Mouse (Mus musculus) limb, embryonic 15.5 days (tissue): Measurements from ENCODE around the gene Cbx1. TPM values are rescaled to one million over a fixed set of nuclear protein-coding genes. Genes with fewer than 3 reads are reported as not detected.

Experiments used
- ATAC-seq: fragments of 200-750 bp; cut with Nextera tagmentation; 2 replicates; pipeline ENCODE4 v1.8.0; 2017; ENCODE audit warnings: low read depth, moderate TSS enrichment; ENCODE audit not compliant: insufficient number of reproducible peaks, low FRiP score, low TSS enrichment
- H3K27ac ChIP-seq: fragments of 300-500 bp; sonication (generic); 2 replicates; pipeline ENCODE4 v1.5.1; 2015; ENCODE audit warnings: moderate library complexity, mild to moderate bottlenecking, inconsistent platforms
- H3K27me3 ChIP-seq: fragments of 300-500 bp; sonication (generic); 2 replicates; pipeline ENCODE4 v1.6.1; 2015; ENCODE audit warnings: inconsistent platforms
- H3K36me3 ChIP-seq: fragments of 300-500 bp; sonication (generic); 2 replicates; pipeline ENCODE4 v1.6.1; 2015; ENCODE audit warnings: inconsistent platforms
- H3K4me1 ChIP-seq: fragments of 300-500 bp; sonication (generic); 2 replicates; pipeline ENCODE4 v1.6.1; 2015; ENCODE audit warnings: inconsistent platforms
- H3K4me2 ChIP-seq: fragments of 300-500 bp; sonication (generic); 2 replicates; pipeline ENCODE4 v1.6.1; 2015; ENCODE audit warnings: mild to moderate bottlenecking, inconsistent platforms
- H3K4me3 ChIP-seq: fragments of 300-500 bp; sonication (generic); 2 replicates; pipeline ENCODE4 v1.5.1; 2015; ENCODE audit warnings: mild to moderate bottlenecking, inconsistent platforms
- H3K9ac ChIP-seq: fragments of 300-500 bp; sonication (generic); 2 replicates; pipeline ENCODE4 v1.6.1; 2015; ENCODE audit warnings: inconsistent platforms
- H3K9me3 ChIP-seq: fragments of 300-500 bp; sonication (generic); 2 replicates; pipeline ENCODE4 v1.6.1; 2016; ENCODE audit warnings: inconsistent platforms
- WGBS: fragments of 180-500 bp; shearing (Covaris S2); methylation state at CpG from one replicate; pipeline ENCODE4 v1.1.7; 2015; 5-methylcytosine and 5-hydroxymethylcytosine counted together
- polyA plus RNA-seq: library from polyadenylated mRNA; unstranded; fragments of >200 nt; fragmentation: Nextera tagmentation; extraction: Ambion mirVana; gene quantifications from 2 replicates; pipeline ENCODE4 v1.2.1, GENCODE M21; 2015

Gene Cbx1
- polyA plus RNA-seq, 1 experiment from 2014 or later, result 101 TPM

DNA sequence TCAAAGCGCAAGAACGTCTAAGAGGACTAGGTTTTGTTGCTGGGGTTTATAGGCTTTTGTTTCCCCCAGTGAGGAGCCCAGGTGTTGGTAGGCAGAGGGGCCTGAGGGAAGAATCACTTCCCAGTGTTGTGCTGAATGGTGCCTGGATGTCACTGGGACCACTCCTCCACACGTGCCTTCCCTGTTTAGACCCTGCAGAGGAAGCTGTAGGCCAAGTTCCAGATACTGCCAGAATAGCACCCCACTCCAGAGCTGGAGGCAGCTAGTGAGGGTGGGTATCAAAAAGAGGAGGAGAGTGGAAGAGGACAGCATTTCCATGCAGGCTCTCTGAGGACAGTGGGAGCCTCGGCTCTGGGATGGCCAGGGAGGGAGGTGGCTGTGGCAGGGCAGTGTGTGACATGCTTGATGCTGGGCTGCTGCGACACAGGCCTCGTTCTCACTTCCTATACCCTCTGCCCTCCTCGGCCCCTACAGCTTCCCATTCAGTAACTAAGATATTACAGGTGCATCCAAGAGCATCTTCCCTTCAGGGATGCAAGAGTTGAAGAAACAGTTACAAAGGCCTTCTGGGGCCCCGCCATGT, 29.3 kb downstream of the Cbx1 start:
- ATAC-seq, result no peak
- WGBS, result 86% methylated on average over 8 of the region's 8 CpGs
- no peaks in the 10 kb centered on the region for H3K27me3 ChIP-seq

DNA sequence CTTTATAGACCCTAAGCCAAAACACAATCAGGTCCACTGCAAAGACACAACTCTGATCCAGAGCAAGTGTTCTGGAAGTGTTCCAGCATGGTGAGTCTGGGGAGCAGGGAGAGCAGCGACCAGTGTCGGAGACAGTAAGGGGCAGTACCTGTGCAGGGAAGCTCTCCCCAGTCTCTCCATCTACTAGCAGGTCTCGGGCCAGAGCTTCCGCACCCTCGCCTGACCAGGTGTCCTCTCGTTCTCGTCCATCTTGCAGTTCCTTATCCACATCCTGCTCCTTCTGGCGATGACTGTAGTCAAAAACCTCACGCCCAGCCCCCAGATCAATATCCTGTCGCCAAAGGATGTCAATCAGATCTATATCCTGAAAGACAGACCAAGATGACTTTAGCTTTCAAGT, 33.0 kb downstream of the Cbx1 start:
- Histone ChIP-seq H3K9ac (no peak overlapping the region), H3K4me1 (peaks cover 44% of the 10 kb centered on the region), H3K36me3 (peaks cover 71% of the 10 kb centered on the region), H3K4me2 (no peak overlapping the region), H3K27me3 (no peaks in the 10 kb centered on the region), H3K27ac (no peak overlapping the region), H3K4me3 (no peak overlapping the region), H3K9me3 (no peaks in the 10 kb centered on the region)
- ATAC-seq, result no peak
- 91% methylated on average over 10 of the region's 10 CpGs for WGBS

More for the DNA sequence above, 29.3 kb downstream of the Cbx1 start:
- Histone ChIP-seq H3K4me3 (no peak overlapping the region), H3K4me1 (peaks cover 8% of the 10 kb centered on the region), H3K27ac (no peak overlapping the region), H3K36me3 (peaks cover 81% of the 10 kb centered on the region), H3K4me2 (no peak overlapping the region), H3K9me3 (no peaks in the 10 kb centered on the region), H3K9ac (no peak overlapping the region)

DNA sequence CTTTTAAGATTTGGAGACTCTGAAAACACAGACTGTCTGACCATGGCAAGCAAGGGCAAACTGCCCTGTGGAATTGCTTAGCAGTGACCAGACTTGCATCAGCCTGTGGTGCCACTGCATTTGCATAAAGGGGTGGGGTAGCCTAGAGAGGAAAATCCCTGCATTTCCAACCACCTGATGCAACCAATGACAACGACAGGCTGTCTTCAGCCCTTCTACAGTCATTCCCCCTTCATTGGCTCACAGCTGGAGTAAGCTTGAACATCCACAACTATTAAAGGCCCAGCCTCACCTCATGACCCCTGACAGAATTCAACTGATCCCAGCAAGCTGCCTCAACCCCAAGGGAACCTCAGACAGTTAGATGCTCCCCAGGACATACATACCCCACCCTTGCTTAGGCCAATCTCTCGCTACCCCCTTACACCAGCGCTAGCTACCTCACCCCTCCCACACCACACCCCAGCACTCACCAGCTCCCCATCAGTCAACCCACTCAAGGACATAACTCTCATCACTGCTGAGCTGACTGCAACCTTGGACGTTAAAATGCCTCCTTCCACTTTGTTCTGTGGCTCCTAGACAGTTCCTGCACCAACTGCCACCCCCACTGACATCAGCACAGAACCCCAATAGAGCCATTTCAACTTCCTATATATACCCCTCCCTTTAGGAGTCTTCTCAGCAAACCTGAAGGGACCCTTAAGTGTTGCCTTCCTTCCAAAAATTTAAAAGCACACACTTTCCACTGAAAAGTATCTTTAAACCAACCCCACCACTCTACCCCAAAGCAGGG, 33.9 kb downstream of the Cbx1 start:
- 43% methylated on average over 4 of the region's 4 CpGs for WGBS
- Histone ChIP-seq H3K27ac (peak overlapping the region; percentile 89), H3K4me3 (peak overlapping the region; percentile 46), H3K9me3 (no peaks in the 10 kb centered on the region), H3K4me2 (peak overlapping the region; percentile 89), H3K36me3 (peaks cover 71% of the 10 kb centered on the region), H3K9ac (no peak overlapping the region; the same call in 1 of the 2 replicates), H3K4me1 (peaks cover 52% of the 10 kb centered on the region), H3K27me3 (no peaks in the 10 kb centered on the region)
- ATAC-seq, result no peak

DNA sequence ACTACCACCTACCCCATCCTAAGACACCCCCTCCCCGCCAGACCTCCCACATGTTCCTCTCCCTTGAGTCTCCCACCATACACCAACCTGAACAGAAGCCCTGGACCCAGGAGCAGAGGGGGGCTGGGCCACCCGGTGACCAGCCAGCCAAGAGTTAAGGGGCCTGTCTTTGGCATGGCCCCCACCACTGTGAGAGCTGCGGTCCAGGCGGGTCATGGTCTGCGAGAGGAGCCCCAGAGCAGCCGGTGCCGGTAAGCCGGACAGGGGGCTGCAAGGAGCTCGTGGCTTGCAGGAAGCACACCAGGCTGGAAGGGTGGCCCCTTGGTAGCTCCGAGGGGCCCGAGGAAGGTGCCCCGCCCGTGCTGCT, 34.5 kb downstream of the Cbx1 start:
- no peaks in the 10 kb centered on the region for H3K9me3 ChIP-seq
- H3K36me3 ChIP-seq, result peaks cover 67% of the 10 kb centered on the region
- peak overlapping the region; percentile 89 for H3K27ac ChIP-seq
- H3K4me2 ChIP-seq, result peak overlapping the region; percentile 89
- peaks cover 58% of the 10 kb centered on the region for H3K4me1 ChIP-seq
- peak overlapping the region; percentile 47 for H3K9ac ChIP-seq
- peak overlapping the region; percentile 46 for H3K4me3 ChIP-seq
- H3K27me3 ChIP-seq, result no peaks in the 10 kb centered on the region
- WGBS, result 11% methylated on average over 13 of the region's 13 CpGs
- 0 out of 2 replicates have a peak, but pooled peaks have one; percentile 4 for ATAC-seq

DNA sequence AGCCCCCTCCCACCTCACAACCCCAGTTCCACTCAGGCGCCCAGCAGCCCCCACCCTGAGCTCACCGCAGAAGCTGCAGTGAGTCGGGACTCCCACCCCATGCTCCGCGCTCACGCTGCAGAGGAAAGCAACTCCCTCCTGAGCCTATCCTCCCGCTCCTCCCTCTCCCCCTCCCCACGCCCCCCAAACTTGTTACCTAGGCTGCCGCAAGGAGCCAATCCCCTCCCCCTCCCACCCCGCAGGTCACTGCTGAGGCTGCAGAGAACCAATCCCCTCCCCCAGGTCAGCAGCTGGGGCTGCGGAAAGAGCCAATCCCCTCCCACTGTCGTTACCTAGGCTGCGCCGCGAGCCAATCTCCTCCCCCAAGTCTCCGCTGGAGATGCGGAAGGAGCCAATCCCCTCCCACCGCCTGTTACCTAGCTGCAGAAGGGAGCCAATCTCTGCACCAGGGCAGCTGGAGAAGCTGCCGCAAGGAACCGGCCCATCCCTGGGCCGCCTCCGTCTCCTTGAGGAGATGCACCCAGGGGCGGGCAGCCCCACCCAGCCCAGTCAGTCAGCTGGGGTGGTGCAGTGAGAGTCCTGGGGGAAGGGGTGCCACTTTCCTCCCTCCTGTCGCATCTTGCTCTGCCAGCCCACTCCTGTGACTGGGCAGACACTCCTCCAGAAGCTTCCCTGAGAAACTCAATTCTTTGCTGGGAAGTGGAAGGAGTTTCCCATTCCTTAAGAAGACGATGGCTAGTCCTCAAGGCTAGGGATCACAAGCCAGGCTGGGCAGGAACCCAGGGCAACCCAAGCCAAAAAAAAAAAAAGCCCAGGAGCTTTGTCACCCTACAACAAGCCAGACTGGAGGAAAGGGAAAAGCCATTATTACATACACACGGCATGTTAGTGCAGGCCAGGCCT, 35.2 kb downstream of the Cbx1 start:
- Histone ChIP-seq H3K4me1 (peaks cover 61% of the 10 kb centered on the region), H3K9me3 (no peaks in the 10 kb centered on the region), H3K27ac (peak overlapping the region; percentile 89), H3K36me3 (peaks cover 60% of the 10 kb centered on the region), H3K27me3 (no peaks in the 10 kb centered on the region), H3K4me3 (peak overlapping the region; percentile 46), H3K9ac (peak overlapping the region; percentile 47), H3K4me2 (peak overlapping the region; percentile 89)
- ATAC-seq, result peak; percentile 83
- WGBS, result under 1% methylated on average over 26 of the region's 26 CpGs

DNA sequence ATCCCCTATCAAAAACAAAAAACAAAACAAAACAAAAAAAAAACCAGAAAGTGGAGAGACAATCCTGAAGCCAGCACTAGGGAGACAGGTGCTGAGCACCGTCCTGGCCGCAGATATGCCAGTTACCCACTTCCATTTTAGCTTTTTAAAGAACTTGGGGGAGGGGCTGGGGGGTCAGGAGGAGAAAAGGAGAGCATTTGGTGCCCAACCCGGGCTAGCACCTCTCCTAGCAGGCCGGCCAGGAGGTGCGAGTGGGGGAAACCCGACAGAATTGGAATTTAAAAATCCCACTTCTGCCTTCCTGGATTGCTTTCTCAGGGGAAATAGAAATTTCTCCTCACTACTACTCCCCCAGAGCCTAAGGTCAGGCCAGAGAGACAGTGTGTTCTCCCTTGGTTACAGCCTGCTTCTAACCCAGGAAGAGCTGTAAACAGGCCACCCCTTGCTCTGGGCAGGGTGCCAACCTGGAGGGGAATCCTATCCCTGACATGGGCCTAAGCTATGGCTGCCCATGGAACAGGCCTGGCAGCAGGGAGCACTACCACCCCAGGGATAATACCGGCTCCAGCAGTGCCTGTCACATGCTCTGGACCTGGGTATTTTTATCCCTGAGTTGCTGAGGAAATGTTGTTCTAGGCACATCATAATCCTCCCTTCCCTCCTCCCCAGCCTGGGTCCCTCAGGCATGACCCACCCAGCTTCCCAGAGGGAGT, 36.0 kb downstream of the Cbx1 start:
- WGBS, result 38% methylated on average over 7 of the region's 7 CpGs
- Histone ChIP-seq H3K36me3 (peaks cover 52% of the 10 kb centered on the region), H3K4me1 (peaks cover 61% of the 10 kb centered on the region)

DNA sequence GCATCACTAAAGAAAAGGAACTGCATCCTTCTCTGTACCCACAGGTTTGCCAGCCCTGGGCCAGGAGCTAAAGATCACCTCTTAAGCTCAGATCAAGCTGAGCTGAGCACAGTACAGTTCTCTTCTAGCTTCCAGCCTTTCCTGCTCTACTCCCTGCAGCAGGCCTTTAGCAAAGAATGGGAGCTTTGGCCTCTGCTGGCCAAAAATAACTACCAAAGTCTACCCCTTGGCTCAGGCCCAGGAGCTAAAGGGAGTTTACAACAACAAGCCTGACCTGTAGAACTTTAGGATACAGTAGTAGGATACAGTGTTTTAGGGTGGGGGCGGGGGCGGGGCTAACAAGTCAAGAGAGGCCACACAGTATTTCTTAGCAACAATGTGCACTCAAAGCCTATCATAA, 37.6 kb downstream of the Cbx1 start:
- no peak for ATAC-seq
- H3K27ac ChIP-seq, result peak overlapping the region; percentile 63
- WGBS, result 82% methylated on average over 2 of the region's 2 CpGs
- H3K36me3 ChIP-seq, result peaks cover 37% of the 10 kb centered on the region
- no peaks in the 10 kb centered on the region for H3K27me3 ChIP-seq
- peak overlapping the region; percentile 27 for H3K4me2 ChIP-seq
- peak overlapping the region; percentile 10; the same call in 1 of the 2 replicates for H3K4me3 ChIP-seq
- no peak overlapping the region for H3K9ac ChIP-seq
- H3K9me3 ChIP-seq, result no peaks in the 10 kb centered on the region
- H3K4me1 ChIP-seq, result peaks cover 61% of the 10 kb centered on the region

More for the DNA sequence above, 36.0 kb downstream of the Cbx1 start:
- Histone ChIP-seq H3K27ac (peak overlapping the region; percentile 89), H3K4me2 (peak overlapping the region; percentile 89), H3K4me3 (peak overlapping the region; percentile 46), H3K27me3 (no peaks in the 10 kb centered on the region), H3K9me3 (no peaks in the 10 kb centered on the region), H3K9ac (0 out of 2 replicates have a peak overlapping the region, but pooled peaks have one; percentile 4)
- ATAC-seq, result no peak; the same call in 1 of the 2 replicates

DNA sequence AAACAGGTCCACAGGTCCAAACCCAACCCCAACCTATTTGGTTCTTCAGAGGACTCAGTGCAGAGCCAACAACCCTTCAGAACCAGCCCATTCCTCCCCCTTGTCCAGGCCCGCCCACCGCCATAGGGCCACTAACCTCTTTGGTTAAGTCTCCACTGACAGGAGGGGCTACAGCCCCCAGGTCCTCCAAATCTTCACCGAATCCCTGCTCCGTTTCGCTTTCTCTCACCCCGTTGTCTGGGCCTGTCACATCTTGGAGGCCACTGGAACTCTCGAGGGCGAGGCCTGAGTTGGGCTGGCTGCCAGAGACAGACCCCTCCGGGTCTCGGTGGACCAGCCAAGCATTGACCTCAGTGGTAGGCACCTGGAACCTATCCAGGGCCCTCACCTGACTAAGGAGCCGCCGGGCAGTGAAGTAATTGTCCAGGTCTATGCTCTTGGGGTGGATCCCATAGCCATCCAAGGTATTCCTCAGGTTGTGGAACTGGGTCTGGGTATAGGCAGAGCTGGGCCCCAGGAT, 38.2 kb downstream of the Cbx1 start:
- Histone ChIP-seq H3K27me3 (no peaks in the 10 kb centered on the region), H3K9ac (no peak overlapping the region), H3K4me1 (peaks cover 61% of the 10 kb centered on the region), H3K4me2 (peak overlapping the region; percentile 27), H3K4me3 (peak overlapping the region; percentile 11), H3K36me3 (peaks cover 30% of the 10 kb centered on the region), H3K27ac (peak overlapping the region; percentile 63; the same call in 1 of the 2 replicates), H3K9me3 (no peaks in the 10 kb centered on the region)
- ATAC-seq, result no peak
- WGBS, result 75% methylated on average over 12 of the region's 12 CpGs

DNA sequence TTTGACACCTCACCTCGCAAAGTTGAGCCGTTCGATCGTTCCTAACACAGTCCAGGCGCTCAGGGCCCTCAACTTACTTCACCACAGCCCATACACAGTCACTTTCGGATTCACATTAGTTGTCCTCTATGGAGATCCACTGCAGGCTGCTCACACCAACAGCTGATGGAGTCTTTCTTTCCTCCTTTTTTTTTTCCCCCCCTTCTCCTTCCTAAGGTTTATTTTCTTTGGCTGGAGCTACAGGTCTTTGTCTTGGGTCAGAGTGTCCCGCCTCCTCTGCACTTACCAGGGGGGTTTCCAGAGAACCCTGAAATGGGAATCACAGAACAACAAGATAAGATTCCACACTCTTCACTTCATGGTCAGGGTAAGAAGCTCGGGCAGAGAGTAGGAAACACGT, 39.0 kb downstream of the Cbx1 start:
- Histone ChIP-seq H3K27me3 (no peaks in the 10 kb centered on the region), H3K9ac (no peak overlapping the region), H3K4me2 (peak overlapping the region; percentile 54), H3K4me1 (peaks cover 58% of the 10 kb centered on the region), H3K4me3 (peak overlapping the region; percentile 0; the same call in 1 of the 2 replicates), H3K36me3 (peaks cover 27% of the 10 kb centered on the region), H3K9me3 (no peaks in the 10 kb centered on the region), H3K27ac (no peak overlapping the region)
- 66% methylated on average over 9 of the region's 9 CpGs for WGBS
- no peak for ATAC-seq

DNA sequence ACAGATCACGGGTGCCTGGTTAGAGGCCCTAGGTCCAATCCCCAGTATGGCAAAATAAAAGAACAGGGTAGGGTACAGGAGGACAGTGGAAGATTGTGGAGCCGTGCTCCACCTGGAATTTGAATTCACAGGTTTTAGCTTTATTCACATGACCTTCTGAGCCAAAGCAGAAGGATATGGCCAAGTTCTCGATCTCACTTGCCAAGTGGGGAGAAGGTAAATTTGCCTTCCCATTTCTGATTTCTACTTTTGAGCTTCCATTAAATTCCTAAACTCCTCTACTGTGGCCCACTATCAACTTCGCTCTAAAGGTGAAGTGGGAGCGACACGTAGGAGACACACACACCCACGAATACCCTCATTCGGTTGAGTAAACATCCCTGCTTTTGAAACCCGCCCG, 40.0 kb downstream of the Cbx1 start:
- Histone ChIP-seq H3K27ac (peak overlapping the region; percentile 98), H3K4me3 (peak overlapping the region; percentile 78), H3K36me3 (peaks cover 27% of the 10 kb centered on the region), H3K9me3 (no peaks in the 10 kb centered on the region), H3K4me1 (peaks cover 49% of the 10 kb centered on the region), H3K9ac (peak overlapping the region; percentile 81), H3K4me2 (peak overlapping the region; percentile 54), H3K27me3 (no peaks in the 10 kb centered on the region)
- 11% methylated on average over 10 of the region's 10 CpGs for WGBS
- no peak for ATAC-seq

DNA sequence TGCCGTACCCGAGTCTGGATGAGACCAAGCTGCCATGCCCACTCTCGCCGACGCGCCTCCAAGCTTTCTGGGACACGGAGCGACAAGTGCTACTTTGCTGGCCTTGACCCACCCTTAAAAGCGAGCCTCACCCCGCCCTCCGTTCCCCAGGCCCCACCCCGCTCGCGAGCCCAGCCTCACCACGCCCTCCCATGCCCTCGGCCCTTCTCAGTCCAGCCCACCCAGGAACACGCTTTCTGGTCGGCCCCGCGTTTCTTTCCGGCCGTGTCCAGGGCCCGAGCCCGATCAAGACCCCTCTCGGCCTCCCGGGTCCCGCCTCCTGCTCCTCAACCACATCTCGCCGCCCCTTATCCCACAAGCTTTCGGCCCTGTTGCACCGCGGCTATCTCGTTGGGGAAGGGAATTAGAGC, 40.5 kb downstream of the Cbx1 start:
- ATAC-seq, result peak; percentile 73
- H3K9ac ChIP-seq, result peak overlapping the region; percentile 81
- no peaks in the 10 kb centered on the region for H3K27me3 ChIP-seq
- H3K4me1 ChIP-seq, result peaks cover 43% of the 10 kb centered on the region
- H3K27ac ChIP-seq, result peak overlapping the region; percentile 98
- peaks cover 27% of the 10 kb centered on the region for H3K36me3 ChIP-seq
- no peaks in the 10 kb centered on the region for H3K9me3 ChIP-seq
- H3K4me2 ChIP-seq, result peak overlapping the region; percentile 54
- 1% methylated on average over 33 of the region's 33 CpGs for WGBS
- peak overlapping the region; percentile 78 for H3K4me3 ChIP-seq
